Mouse (Mus musculus) activated CD4-positive, CD25-positive, alpha-beta regulatory T cell, adult 4 months (primary cell): ENCODE data around the gene Rorb. TPM values are rescaled to one million over a fixed set of nuclear protein-coding genes. Genes with fewer than 3 reads are reported as not detected.

Experiments
- ATAC-seq: one replicate; pipeline ENCODE4 v1.8.0; 2017
- polyA plus RNA-seq, 2 experiments: library from polyadenylated mRNA; unstranded; fragments of 100-300 nt; shearing (Covaris generic); gene quantifications; one replicate each; pipeline ENCODE4 v1.2.1; 2017

Gene Rorb
- polyA plus RNA-seq, 2 experiments from 2014 or later, result 0.09 to 0.52 TPM

DNA sequence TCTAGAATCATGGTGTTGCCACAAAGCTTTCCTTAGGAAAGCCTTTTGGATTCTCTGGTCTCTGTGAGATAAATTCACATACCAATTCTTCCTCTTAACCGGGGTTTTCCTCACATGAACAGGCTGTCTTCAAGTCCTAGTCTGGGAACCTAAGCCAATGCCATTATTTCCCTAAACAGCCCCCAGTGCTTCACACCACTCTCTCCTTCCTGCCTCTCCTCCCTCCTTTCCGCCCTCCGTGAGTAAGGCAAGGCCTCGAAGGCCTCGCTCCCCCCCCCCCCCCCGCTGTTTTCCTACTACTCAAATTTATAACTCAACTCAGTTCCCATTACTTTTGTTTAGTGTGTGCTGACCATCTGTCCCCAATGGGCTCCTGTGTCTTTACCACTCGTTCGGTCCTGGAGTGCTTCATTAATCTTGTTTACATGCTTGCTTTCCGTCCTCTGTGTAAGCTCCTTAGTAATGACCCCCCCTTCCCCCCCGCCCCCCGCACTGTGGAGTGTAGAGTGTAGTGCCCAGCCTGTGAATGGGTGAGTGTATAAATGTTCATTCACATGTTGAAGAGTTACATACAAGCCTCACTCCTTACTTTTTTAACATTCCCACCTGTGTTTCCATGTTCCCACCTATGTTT, 106.9 kb downstream of the Rorb start:
- no peak for ATAC-seq

DNA sequence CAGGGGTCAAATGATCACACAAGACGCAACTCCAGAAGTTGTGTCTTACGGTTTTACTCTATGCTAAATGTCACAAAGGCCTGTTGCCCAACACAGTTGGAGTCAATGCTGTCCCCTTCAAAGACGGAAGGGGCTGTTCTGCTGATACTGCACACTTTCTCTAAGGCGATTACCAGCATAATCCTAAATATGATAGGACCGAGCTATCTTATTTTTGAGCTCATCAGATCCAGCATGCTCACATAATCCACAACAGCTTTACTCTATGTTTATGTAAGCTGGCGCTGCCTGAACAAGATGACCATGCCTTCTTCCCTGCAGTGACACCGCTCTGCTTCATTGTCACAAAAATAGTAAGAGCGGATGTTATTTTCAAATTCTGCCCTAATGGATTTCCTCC, 112.0 kb downstream of the Rorb start:
- ATAC-seq, result no peak

DNA sequence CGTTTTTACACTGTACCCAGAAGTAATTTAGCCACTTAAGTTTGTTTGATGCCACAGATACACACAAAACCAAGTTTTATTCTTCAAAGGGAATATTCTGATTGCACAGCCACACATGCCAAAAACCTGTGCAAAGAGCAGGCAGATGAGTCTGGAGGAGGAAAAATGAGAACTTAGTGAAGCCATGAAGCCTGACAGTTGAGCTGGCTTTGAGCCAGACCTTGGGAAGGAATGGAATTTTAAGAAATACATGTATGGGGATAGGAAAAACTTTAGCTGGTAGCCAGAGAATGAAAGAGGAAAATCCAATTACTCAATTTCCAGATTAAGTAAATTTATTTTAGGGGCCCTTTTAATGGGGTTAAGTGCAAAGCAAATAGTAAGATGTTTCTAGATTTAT, 113.3 kb downstream of the Rorb start:
- no peak for ATAC-seq

DNA sequence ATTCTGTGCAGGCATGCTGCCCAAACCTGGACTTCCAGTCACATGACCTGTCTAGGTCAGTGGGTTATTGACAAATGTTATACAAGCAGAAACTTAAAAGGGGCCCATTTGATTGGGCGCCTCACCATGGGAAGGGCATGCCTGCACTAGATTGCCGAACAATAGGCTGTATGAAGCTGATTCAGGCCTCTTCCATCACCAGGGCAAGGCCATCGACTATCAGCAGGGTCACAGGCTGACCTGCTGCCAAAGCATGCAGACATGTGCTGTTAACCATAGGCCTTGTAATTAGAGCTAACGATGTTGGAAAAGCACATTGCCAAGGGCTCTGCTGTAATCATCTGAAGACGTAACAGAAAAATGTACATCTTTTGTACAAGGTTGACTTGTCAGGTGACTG, 131.0 kb downstream of the Rorb start:
- ATAC-seq, result no peak

DNA sequence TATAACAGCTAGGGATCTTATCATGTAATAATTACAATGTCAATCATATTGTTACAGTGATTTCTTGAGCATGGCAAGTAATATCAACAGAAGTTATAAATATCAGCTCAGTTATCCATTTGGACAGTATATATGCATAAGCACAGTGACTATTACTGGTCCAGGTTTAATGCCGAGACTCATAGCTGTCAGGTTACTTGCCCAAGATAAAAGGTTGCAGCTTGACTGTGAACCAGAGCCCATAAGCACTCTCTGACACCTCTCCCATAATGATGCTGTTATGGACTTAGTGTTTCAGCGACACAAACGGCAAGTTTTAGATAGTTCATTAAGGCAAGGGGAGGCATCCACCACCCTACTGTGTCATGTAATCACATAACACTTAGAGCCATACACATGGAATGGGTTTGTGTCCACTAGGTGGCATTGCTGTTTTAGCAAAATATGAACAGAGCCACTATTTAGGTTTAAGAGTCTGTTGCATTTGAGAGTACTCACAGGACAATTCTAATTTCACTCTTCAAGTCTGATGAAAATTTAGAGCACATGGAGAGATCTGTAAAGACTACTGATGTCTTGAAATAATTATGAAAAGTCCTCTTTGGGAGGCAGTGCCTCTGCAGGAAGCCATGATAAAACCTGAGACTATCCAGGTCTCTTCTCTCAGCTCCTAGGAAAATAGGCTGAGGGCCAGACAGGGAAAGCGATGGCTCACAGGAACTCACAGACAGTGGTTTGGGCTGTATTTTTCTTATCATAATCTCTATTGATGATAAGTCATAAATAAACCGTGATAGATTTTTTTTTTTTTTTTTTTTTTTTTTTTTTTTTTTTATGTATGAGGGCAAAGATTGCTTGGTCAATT, 136.0 kb downstream of the Rorb start:
- no peak for ATAC-seq

DNA sequence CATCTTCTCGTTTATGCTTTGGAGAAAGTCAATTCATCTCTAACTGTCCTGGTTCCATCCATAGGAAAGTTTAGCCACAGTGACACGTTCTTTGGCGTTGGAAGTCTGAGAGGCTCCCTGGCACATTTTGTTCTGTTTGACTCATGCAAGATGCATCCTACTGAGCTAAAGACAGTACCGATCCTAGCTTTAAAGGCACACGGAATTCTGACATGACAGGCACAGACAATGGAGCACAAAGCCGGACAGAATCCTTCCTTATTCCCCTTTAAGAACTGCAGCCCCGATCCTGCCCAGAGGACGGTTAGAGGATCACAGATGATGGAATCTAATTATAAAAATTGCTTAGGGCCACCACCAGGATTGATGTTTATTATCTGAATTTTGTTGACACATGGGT, 141.6 kb downstream of the Rorb start:
- ATAC-seq, result no peak

DNA sequence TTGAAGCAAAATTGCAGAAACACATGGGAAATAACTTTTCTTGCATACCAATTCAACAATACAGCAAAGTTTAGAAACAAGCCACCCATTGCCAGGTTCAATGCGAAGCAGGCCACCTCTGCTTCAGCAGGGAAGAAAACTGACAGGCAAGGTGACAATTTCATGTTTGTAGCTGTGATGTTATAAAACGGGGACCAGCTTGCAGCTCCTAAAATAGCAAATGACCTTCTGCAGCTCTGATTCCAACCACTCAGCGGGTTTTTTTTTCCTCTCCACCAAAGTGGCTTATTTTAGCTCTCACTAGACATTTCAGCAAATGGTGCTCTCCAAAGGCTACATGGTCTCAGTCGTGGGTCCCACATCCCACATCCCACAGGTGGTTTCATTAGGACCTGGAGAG, 143.7 kb downstream of the Rorb start:
- ATAC-seq, result no peak

DNA sequence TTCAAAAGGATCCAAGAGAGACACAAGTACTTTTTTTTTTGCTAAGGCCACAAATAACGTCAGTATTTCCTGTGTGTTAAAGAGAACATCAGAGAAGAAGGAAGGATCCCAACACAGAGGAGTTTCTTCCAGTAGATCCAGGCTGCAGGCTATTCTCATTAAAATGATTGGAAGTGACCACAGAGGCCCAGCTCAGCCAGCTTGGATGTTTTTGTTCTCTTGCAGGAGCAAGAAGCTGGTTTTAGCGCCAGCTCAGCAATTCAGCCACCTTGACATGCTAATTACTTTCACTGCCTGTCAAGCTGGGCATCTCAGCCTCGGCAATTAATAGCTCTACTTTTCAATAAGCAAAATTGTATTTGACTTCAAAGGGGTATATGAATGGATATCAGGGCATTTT, 151.1 kb downstream of the Rorb start:
- no peak for ATAC-seq

DNA sequence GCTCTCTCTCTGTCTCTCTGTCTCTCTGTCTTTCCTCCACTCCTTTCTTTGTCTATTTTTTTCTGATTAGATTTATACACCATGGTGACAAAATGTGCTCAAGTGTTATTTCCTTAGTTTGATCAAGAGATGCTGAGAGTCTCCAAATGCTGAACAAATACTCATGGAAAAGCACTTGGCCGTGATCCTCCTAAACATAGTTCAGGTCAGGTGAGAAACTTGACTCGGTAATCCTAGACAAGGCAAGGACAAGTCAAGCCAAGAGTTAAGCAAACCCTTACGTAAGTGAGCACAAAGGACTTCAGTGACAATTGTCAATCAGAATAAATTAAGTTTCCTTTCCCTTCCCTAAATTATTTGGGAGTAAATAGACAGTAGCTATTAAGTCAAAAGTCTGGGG, 158.2 kb downstream of the Rorb start:
- ATAC-seq, result no peak

DNA sequence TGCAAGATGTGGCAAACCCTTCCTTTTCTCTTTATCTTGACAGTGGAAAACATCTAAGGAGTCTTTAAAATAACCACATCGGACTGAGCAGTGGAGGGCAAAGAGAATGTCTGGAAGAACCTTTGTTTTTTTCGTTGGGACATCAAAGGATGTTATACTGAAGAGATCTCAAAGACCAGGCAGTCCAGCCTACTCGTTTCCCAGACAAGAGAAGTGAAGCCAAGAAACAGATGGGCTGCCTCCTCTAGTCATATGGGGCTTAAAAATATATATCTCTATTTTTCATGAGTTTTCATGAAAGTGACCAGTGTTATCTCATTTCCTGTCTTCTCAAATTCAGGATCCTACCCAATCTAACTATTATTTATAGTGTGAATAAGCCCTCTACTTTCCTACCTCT, 163.8 kb downstream of the Rorb start:
- no peak for ATAC-seq

DNA sequence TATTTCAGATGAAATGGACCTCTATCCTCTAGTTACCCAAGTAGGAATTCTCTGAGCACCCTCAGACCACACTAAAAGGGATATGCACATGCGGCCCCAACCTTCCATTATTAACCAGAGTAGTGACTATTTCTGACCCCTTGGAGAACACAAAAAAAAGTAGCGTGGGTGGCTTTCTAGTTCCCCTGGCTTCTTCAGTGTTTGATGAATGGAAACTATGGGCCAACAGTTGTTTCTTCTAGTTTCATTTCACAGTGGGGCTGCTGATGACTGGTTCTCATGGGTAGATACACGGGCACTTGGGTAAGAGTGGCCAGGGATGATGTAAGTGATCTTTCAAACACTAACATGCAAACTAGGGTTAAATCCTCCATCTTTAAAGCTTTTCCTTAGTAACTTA, 165.7 kb downstream of the Rorb start:
- ATAC-seq, result no peak

DNA sequence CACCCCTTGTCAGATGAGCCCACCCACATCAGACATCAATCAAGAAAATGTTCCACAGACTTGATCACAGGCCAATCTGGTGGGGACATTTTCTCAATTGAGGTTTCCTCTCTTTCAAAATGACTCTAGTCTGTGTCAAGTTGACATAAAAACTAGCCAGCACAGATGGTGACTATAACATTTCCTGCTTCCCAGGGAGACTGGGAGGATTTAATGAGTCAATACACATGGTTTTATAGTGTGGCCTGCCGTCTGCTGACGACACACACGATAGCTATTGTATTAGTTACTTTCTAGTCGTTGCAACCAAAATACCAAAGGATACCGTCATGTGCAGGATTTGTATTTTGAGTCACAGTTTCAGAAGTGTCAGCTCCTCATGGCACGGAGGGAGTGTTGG, 169.6 kb downstream of the Rorb start:
- ATAC-seq, result no peak

DNA sequence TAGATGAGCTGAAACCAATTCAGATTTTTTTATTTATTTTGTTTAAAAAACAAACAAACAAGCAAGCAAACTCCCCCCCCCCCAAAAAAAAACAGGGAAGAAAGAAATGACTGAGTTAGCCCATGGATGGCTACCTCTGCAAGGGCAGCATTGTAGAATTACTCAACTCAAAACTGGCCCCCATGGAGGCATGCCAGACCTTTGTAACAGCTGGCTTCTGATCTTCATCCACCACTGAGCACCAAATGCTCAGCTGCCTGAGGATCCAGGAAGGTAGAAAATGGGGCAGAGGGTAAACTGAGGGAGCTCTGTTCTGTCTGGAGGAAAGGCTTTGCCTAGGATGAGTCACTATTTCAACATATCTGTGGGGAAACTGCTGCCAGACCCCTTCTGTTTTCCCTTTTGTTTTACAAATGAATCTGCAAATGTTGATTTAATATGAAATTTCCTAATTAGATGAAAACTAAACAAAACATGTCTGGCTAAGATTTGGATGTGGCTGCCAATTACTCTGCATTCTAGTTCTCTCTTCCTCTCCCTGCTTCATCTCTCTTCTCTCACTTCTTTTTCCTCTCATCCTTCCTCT, 199.1 kb downstream of the Rorb start:
- no peak for ATAC-seq

DNA sequence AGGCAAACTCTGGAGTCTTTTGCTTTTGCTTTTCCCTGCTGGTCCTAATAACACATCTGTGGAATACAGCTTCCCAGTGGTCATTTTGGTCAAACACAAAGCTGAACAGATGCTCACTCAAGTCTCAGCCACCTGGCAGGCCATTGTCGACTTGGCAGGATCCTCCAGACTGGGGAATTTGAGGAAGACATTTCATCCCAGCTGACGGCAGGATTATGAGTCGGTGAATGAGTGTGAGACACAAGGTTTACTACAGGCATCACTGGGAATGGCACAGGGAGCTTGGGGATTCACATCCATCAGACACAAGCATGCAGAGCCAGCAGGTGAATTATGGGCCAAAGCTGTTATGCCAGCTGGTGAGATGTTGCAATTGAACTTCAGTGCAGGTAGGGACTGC, 201.4 kb downstream of the Rorb start:
- ATAC-seq, result no peak

DNA sequence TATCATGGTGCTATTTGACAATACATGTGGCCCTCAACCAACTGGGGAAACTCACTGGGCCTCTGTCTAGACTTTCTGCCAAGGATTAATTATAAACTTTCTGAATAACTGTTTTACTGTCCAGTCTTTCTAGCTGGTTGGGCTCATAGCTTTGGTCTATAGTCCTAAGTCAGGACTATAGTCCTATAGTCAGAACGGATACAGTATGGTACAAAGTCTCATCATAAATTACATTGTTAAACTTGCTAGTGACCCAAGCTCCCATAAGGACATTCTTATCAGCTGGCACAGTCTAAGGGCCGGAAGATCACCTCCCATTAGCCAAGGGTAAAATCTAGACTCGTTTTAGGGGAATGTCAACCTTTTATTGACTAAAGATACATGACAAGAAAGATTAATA, 205.5 kb downstream of the Rorb start:
- no peak for ATAC-seq

DNA sequence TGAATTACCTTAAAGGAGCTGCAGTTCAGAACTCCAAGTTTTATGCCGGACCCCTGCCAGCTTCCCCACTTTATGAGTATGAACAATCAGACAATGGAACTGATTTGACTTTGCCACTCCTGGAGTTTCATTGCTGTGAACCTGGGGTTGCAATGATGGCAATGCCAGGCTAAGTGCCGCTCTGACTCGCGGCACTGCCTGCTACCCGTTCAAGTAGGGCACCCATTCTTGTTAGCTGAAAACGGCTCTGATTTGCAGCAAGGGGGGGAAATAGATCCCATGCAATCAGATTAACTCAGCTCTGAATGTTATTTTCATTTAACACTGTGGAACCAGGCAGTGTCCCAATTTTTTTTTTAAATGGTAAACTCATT, 208.3 kb downstream of the Rorb start:
- no peak for ATAC-seq

DNA sequence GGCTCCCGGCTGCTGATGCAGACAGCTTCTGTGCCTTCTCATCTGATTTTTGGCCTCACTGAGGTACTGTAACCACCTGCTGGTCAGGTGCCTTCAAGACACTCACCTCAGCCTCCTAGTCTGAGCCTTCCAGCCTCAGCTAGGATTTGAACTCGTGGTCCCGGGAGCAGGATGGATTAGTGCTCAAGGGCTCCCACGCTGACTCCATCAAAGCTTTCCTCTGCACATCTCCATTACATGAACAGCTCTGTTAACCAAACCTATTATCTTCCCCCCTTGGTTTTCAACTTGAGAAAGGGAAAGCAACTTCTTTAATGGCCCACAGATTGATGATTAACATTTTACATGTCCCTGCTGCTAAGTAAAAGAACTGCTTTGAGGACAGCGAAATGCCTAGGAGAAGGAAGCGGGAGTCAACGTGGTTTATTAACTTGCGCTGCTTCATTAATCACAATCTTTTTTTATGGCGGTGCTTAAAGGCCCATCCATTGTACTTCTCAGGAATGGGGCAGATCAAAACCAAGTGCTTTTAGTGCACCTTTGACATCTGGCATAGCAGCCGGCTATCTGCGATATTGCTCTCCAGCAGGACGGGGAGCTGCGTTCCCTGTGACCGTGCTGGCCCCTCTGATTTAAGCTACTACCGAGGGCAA, 208.8 kb downstream of the Rorb start:
- ATAC-seq, result no peak

DNA sequence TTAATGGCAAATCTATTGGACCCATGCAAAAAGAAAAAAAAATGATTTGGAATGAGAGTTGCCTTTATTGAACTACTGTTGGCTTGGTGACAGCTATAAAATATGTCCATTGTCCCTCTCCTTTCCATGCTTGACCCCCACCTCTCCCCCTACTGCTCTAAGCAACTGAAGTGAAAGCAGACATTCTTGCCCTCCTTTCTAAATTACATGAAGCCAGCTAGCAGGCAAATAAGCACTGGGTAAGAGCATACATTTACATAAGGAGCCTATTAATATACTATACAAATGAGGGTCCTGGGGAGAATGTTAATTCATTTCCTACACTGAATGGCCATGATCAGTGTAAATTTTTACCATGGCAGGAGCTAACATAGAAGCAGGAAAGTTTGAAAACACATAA, 212.8 kb downstream of the Rorb start:
- ATAC-seq, result no peak

DNA sequence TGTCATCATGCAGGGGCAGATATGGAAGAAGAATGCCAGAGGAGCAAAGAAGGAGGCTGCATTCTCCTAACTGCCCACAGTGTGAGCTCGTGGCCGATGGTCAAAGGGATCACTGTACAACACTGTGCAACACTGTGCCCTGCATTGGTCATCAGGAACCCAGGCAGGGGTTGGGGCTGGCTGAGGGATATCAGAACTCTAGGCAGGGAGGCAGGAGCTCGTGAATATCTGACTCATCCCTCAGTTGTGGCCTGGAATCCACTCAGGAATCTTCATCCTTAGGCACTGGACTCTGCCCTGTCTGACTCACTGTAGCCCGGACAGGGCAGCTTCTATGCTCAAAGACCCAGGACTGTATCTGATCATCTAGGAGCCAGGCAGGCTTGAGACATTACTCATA, 220.8 kb downstream of the Rorb start:
- ATAC-seq, result no peak

DNA sequence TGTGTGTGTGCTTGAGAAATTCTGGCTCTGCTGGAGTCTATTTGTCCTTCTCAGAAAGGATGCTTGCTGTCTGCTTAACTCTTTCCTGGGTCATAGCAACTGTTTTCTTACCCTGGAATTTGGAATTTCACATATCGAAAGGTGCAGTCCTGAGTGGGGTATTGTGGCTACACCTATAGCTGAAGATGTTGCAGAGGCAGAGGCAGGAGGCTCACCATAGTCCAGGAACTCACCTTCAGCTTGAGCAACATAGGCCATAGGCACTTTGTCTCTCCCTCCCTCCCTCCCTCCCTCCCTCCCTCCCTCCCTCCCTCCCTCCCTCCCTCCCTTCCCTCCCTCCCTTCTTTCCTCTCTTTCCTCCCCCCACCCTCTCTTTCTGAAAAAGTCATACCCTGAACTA, 221.4 kb downstream of the Rorb start:
- ATAC-seq, result no peak

DNA sequence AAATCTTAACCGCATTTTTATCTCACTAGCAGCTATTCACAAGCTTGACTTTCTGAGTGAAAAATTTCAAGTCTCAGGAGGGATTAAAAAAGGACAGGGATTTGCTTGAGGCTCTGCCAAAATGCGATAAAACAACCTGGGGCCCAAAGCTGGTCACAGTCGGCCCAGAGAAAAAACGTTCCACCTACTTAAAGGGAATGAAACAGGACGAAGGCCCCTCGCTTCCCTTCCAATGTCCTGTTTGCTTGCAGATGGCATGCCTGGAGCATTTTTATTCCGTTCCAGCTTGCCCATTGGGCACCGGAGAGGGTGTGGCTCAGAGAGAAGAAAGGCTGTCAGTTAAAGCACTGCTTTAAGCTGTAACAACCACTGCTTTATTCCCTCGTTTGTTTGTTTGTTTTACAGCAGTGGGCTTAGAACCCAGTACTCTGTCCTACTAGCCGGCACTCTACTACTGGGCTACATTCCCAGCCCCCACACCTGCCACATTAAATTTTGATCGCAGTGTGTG, 221.8 kb downstream of the Rorb start:
- no peak for ATAC-seq

DNA sequence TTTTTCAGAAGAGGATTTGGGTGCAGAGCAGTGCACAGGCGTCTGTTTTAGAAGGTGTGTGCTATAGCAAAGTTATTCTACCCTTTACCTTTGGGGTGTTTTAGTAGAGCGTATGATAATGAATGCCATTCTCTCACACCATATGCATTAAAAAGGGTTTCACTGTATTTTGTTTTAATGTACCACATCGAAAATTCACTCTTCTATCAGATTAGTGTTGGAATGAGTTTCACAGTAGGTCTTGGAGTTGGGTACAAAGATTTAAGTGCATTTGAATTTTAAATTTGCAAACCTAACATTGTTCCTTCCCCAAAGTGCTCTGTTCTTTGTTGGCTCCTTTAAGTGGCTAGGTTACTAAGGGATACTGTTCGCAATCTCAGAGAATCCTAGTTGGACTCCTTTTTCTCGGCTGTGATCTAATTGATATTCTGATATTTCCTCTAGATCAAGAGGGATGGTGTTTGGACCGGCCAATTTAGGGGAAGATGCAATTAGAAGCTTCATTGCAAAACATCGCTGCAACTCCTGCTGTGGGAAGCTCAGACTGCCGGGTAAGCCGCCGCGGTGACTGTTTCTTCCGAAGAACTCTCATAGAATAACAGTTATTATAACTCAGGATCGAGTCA, 222.4 kb downstream of the Rorb start:
- no peak for ATAC-seq
